Comparison of ENCODE assay signal across 9 mouse cellular contexts in genomic region chr16:33244136-33244691, GRCm38 (mm10). TPM values are rescaled to one million over a fixed set of nuclear protein-coding genes. Genes with fewer than 3 reads are reported as not detected.
DNase-seq lines count a peak whose midpoint lies in the region; ATAC-seq and TF ChIP-seq lines count a peak whose summit lies in the region.
"Had no signal": no experiment of that assay in that cellular context is flagged by ENCODE, and none has a peak within 500 bp of the region (broad histone marks: within the 10 kb centered on the region; RNA-seq: fewer than 3 reads in every experiment).

No protein-coding gene starts in this region.

- intact Hi-C loops in left cerebral cortex, adult 2 months (cut with DNase I) = no loop called here

- no peak overlapping the region for H3K4me3 ChIP-seq in left cerebral cortex, adult 2 months
- no peak overlapping the region for H3K4me3 ChIP-seq in myocyte
- no peak overlapping the region for H3K4me3 ChIP-seq in forebrain, embryonic 16.5 days (replicated peaks; ENCODE audit: low read length)

- ATAC-seq in common myeloid progenitor, adult 5-6 weeks (replicated peaks; ENCODE audit: low read depth, poor library complexity, severe bottlenecking) = peak; percentile 76; the same call in 1 of the 2 replicates
- no peak for ATAC-seq in forebrain, embryonic 16.5 days

- H3ac ChIP-seq in myocyte (ENCODE audit: control insufficient read depth, insufficient read length) = no peak overlapping the region

- H3K36me3 ChIP-seq in myocyte (ENCODE audit: control insufficient read depth, insufficient read depth) = peaks cover 17% of the 10 kb centered on the region
- H3K36me3 ChIP-seq in forebrain, embryonic 16.5 days (ENCODE audit: control insufficient read depth, insufficient read depth) = peaks cover 6% of the 10 kb centered on the region; the same call in 1 of the 2 replicates

- peak; percentile 18 for DNase-seq in adrenal gland, adult 2 months
- no peak for DNase-seq in adrenal gland, adult 8-10 months
- no peak for DNase-seq in left cerebral cortex, adult 2 months (ENCODE audit: extremely low spot score in 1 of 2, low spot score in 2 of 2)
- DNase-seq in left cerebral cortex, adult 8-10 months (ENCODE audit: low spot score in 2 of 2) = no peak
- DNase-seq in yolk sac, embryonic 10.5 days (ENCODE audit: low spot score) = no peak
- DNase-seq: cerebellum, adult 9-10 months had no signal

- TF ChIP-seq POLR2A in myocyte (IDR thresholded peaks at IDR 0.05; ENCODE audit: insufficient read length, low read depth) = no peak

- no peak overlapping the region for H3K27ac ChIP-seq in left cerebral cortex, adult 2 months
- H3K27ac ChIP-seq in forebrain, embryonic 16.5 days (ENCODE audit: low read length) = no peak overlapping the region

- H3K9me3 ChIP-seq in forebrain, embryonic 16.5 days (ENCODE audit: control insufficient read depth, low read length) = no peaks in the 10 kb centered on the region

- peak; percentile 15; the same call in 1 of the 2 replicates for TF ChIP-seq CTCF in left cerebral cortex, adult 2 months (IDR thresholded peaks at IDR 0.05)

- no peaks in the 10 kb centered on the region for H3K79me2 ChIP-seq in myocyte (ENCODE audit: control insufficient read depth, insufficient read depth)

- no peak overlapping the region for H3K9ac ChIP-seq in forebrain, embryonic 16.5 days (replicated peaks; ENCODE audit: low read depth, low read length)

- WGBS in forebrain, embryonic 16.5 days = 91% methylated on average over 6 of the region's 6 CpGs

- H3K4me1 ChIP-seq in forebrain, embryonic 16.5 days (replicated peaks; ENCODE audit: control insufficient read depth, insufficient read depth, low read length) = no peaks in the 10 kb centered on the region

- H3K4me2 ChIP-seq in myocyte (ENCODE audit: low read depth) = no peak overlapping the region
- H3K4me2 ChIP-seq in forebrain, embryonic 16.5 days (ENCODE audit: low read length) = no peak overlapping the region

- H3K27me3 ChIP-seq in myocyte (ENCODE audit: control insufficient read depth, insufficient read depth, insufficient read length) = no peaks in the 10 kb centered on the region
- no peaks in the 10 kb centered on the region for H3K27me3 ChIP-seq in forebrain, embryonic 16.5 days (replicated peaks; ENCODE audit: control insufficient read depth, insufficient read depth, low read length)

TF ChIP-seq in myocyte, 11 proteins besides CTCF, POLR2A, EP300 and RAD21:
- TF ChIP-seq POLR2AphosphoS2 (IDR thresholded peaks at IDR 0.05; ENCODE audit: insufficient read length, low read depth) = peak; percentile 24
- TF ChIP-seq TCF12 (IDR thresholded peaks at IDR 0.05; ENCODE audit: insufficient read depth, poor library complexity, severe bottlenecking) = no peak
- TF ChIP-seq SRF (IDR thresholded peaks at IDR 0.05; ENCODE audit: control insufficient read depth, insufficient read length, low read depth) = no peak

RNA-seq across cellular contexts. Expression of gene Snx4, which starts 7.0 kb away (rescaled TPM):
- total RNA-seq in adrenal gland, adult 2 months (2021) = 10 to 100 TPM; 45.5 to 47.4 TPM
- polyA plus RNA-seq in adrenal gland, adult 2 months (2012; rRNA removed) = 2.6 and 6.9 TPM in 2 replicates
- total RNA-seq in adrenal gland, adult 8-10 months (2022) = 10 to 100 TPM; 40.6 to 55.9 (median 48.8) TPM
- 10 to 100 TPM; 32.0 to 33.2 TPM for total RNA-seq in left cerebral cortex, adult 2 months (2021)
- 10 to 100 TPM; 32.0 to 36.1 (median 32.4) TPM for total RNA-seq in left cerebral cortex, adult 8-10 months (2022)
- total RNA-seq in common myeloid progenitor, adult 5-6 weeks (2017) = 63.6 and 76.9 TPM in 2 replicates
- 26.8 TPM for polyA plus RNA-seq in myocyte (2012; fragmentation: generic; extraction: Trizol)
- 87.0 and 93.2 TPM in 2 replicates for polyA plus RNA-seq in forebrain, embryonic 16.5 days (2015; fragmentation: Nextera tagmentation; extraction: Ambion mirVana)

RNA-seq across cellular contexts. Expression of gene Osbpl11, which starts 59.3 kb away (rescaled TPM):
- 10 to 100 TPM; 37.9 to 43.7 TPM for total RNA-seq in adrenal gland, adult 2 months (2021)
- polyA plus RNA-seq in adrenal gland, adult 2 months (2012; rRNA removed) = 14.0 and 16.4 TPM in 2 replicates
- 10 to 100 TPM; 34.5 to 41.2 (median 37.7) TPM for total RNA-seq in adrenal gland, adult 8-10 months (2022)
- total RNA-seq in left cerebral cortex, adult 2 months (2021) = 10 to 100 TPM; 16.6 to 18.7 TPM
- 10 to 100 TPM; 14.8 to 18.9 (median 16.7) TPM for total RNA-seq in left cerebral cortex, adult 8-10 months (2022)
- 11.6 and 17.8 TPM in 2 replicates for total RNA-seq in common myeloid progenitor, adult 5-6 weeks (2017)
- 8.5 TPM for polyA plus RNA-seq in myocyte (2012; fragmentation: generic; extraction: Trizol)
- polyA plus RNA-seq in forebrain, embryonic 16.5 days (2015; fragmentation: Nextera tagmentation; extraction: Ambion mirVana) = 16.7 and 18.1 TPM in 2 replicates
